Mouse (Mus musculus) midbrain, embryonic 10.5 days (tissue): Measurements from ENCODE around the gene Cd300lg. TPM values are rescaled to one million over a fixed set of nuclear protein-coding genes. Genes with fewer than 3 reads are reported as not detected.
A peak's percentile ranks its signal among the peaks of the same experiment; 100 is the strongest.

Experiments
- DNase-seq: peaks from one replicate; pipeline ENCODE4 v3.0.0-alpha.2; 2017; ENCODE audit warnings: low spot score
- H3K27ac ChIP-seq: fragments of 300-500 bp; sonication (generic); replicated peaks from 2 replicates; pipeline ENCODE4 v1.5.1; 2016; ENCODE audit warnings: mild to moderate bottlenecking
- H3K27me3 ChIP-seq: fragments of 300-500 bp; sonication (generic); 2 replicates; pipeline ENCODE4 v1.6.1; 2016; ENCODE audit warnings: low read depth, mild to moderate bottlenecking; ENCODE audit not compliant: poor library complexity, severe bottlenecking
- H3K36me3 ChIP-seq: fragments of 300-500 bp; sonication (generic); 2 replicates; pipeline ENCODE4 v1.6.1; 2016; ENCODE audit warnings: mild to moderate bottlenecking, moderate library complexity
- H3K4me1 ChIP-seq: fragments of 300-500 bp; sonication (generic); 2 replicates; pipeline ENCODE4 v1.6.1; 2016
- H3K4me3 ChIP-seq: fragments of 300-500 bp; sonication (generic); 2 replicates; pipeline ENCODE4 v1.5.1; 2016; ENCODE audit warnings: mild to moderate bottlenecking, moderate library complexity
- H3K9me3 ChIP-seq: fragments of 300-500 bp; sonication (generic); replicated peaks from 2 replicates; pipeline ENCODE4 v1.6.1; 2016; ENCODE audit warnings: mild to moderate bottlenecking
- WGBS: fragments of 180-500 bp; shearing (Covaris S2); methylation state at CpG from one replicate; pipeline ENCODE4 v1.1.7; 2016; 5-methylcytosine and 5-hydroxymethylcytosine counted together
- polyA plus RNA-seq: library from polyadenylated mRNA; unstranded; fragments of >200 nt; fragmentation: Nextera tagmentation; extraction: Ambion mirVana; gene quantifications from 2 replicates; pipeline ENCODE4 v1.2.1, GENCODE M21; 2016

The Cd300lg gene
- polyA plus RNA-seq, 1 experiment from 2014 or later, result 0.20 TPM

DNA sequence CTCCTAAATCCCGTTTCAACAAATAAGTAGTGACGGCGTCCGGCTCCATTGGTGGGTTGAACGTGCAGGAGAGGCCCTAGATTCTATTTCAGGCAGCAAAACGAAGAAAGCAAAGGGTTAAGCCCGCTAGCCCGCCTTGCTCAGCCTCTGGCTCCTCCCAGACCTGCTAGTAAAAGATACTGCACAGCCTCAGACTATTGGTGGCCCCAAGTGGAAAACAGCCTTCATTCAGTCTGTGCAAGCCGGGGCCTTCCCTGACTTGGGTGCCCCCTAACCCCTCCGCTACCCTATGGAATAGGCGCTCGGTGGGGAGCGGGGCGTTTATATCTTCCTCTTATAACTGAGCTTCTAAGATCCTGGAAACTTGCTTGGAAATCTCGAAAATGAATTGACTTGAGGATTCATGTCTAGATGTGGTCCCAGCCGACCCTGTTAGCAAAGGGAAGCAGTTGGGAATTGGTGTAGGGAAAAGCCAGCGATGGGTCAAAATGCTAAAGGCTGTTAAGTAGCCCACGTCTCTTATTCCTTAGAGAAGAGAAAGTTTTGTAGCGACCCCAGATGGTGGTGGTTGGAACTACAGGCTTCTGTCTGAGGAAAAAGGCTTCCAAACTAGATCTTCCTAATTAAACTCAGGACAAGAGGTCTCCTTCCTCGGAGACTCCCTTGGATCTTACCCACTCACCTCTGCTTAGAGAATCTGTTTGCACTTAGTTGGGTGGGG lies 47.9 kb downstream of the Cd300lg start:
- WGBS, result under 1% methylated on average over 20 of the region's 20 CpGs
- peaks cover 9% of the 10 kb centered on the region for H3K36me3 ChIP-seq
- peaks cover 57% of the 10 kb centered on the region for H3K4me1 ChIP-seq
- peak overlapping the region; percentile 69 for H3K4me3 ChIP-seq
- peak; percentile 84 for DNase-seq
- no peaks in the 10 kb centered on the region for H3K9me3 ChIP-seq
- 0 out of 2 replicates have a peak, but pooled peaks cover 4% of the 10 kb centered on the region for H3K27me3 ChIP-seq
- H3K27ac ChIP-seq, result peak overlapping the region; percentile 96

DNA sequence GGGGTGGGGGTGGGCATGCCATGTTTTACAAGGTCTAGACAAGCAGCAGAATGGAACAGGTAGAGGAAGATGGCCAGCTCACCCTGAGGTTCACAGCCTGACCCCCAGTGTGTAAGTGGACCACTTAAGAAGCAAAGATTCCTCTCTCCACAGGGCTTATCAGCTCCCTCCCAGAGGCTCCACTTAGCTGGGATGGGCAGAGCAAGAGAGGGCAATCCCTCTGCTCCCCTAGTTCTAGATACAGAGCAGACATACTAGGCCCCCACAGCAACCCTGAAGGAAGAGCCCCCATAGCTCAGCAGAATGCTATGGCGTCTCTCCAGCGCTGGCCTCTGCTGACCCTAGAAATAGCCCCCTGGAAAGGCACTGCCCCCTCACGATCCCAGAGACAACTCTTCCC lies 54.4 kb downstream of the Cd300lg start:
- Histone ChIP-seq H3K27ac (0 out of 2 replicates have a peak overlapping the region, but pooled peaks have one; percentile 83), H3K4me1 (peaks cover 27% of the 10 kb centered on the region), H3K27me3 (peaks cover 44% of the 10 kb centered on the region), H3K4me3 (no peak overlapping the region), H3K9me3 (no peaks in the 10 kb centered on the region), H3K36me3 (no peaks in the 10 kb centered on the region)
- 76% methylated on average over 3 of the region's 3 CpGs for WGBS
- no peak for DNase-seq

DNA sequence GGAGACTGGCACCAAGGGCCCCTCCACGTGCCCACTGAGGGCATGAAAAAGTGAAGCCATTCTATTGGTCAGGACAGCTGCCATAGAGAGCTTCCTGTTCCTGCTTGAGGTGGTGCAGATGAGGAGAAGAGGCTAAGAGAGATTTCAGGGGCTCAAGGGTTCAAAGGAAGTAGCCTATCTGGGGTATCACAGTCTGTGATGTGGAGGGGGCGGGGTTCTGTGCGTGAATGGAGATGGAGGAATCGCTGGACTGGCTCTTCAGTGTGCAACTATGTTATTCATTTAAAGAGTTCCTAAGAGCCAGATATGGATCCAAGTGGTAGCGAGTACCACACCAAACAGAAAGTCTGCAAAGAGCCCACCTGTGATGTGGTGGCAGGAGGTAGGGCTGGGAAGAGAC lies 55.1 kb downstream of the Cd300lg start:
- H3K4me3 ChIP-seq, result peak overlapping the region; percentile 49
- H3K36me3 ChIP-seq, result no peaks in the 10 kb centered on the region
- no peaks in the 10 kb centered on the region for H3K9me3 ChIP-seq
- H3K4me1 ChIP-seq, result peaks cover 27% of the 10 kb centered on the region
- H3K27me3 ChIP-seq, result peaks cover 50% of the 10 kb centered on the region
- WGBS, result 76% methylated on average over 5 of the region's 5 CpGs
- no peak for DNase-seq
- peak overlapping the region; percentile 83 for H3K27ac ChIP-seq

DNA sequence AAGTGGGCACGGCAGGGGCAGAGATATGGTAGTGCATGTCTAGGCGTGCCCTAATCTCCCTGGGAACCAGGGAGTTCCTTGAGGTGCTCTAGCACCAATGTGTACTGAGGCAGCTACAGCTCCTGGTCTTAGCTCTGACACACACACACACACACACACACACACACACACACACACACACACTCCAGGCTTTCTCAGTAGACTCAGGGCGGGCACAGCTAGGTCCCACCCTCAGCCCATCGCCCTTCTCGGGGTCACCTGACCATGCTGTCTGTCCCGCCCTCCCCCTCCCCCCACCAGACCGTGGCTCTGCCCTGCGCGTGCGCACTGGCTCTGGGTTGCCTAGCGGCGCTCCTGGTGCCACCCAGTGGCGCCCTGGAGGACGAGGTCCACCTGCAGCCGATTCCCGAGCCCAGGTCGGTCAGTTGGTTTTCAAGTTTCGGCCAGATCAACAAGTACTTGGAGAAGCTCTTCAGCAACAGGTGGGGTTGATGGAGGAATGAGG lies 55.6 kb downstream of the Cd300lg start:
- Histone ChIP-seq H3K27ac (peak overlapping the region; percentile 83), H3K27me3 (peaks cover 53% of the 10 kb centered on the region), H3K36me3 (no peaks in the 10 kb centered on the region), H3K4me3 (peak overlapping the region; percentile 49), H3K4me1 (peaks cover 32% of the 10 kb centered on the region), H3K9me3 (no peaks in the 10 kb centered on the region)
- DNase-seq, result peak; percentile 92
- 9% methylated on average over 18 of the region's 18 CpGs for WGBS

DNA sequence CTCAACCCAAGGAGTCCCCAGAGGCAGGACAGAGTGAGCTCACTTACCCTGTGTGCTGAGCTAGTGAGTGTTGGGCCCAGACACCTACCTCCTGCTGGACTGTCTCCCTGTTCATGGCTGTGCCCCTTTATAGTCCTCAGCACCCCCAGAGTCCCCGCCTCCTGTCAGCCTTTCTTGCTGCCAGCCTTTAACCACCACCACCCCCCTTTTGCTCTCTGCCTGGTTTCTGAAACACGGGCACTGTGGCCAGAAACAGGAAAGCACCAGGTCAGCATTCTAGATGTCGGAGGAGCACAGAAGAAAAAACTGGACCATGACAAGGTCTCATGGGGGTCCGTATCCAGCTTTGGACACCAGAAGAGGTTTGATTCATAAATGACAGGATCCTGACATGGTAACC lies 59.9 kb downstream of the Cd300lg start, which contains the start of gene Ppy:
Ppy (minus strand) TSS at position 101 of the 400 bp plus-strand sequence.
- H3K27ac ChIP-seq, result no peak within 1 kb of the TSS
- 91% methylated on average over 4 of the region's 4 CpGs for WGBS
- peaks cover 32% of the 10 kb centered on the region for H3K4me1 ChIP-seq
- no peaks in the 10 kb centered on the region for H3K9me3 ChIP-seq
- H3K36me3 ChIP-seq, result no peaks in the 10 kb centered on the region
- peaks cover 87% of the 10 kb centered on the region for H3K27me3 ChIP-seq
- H3K4me3 ChIP-seq, result no peak within 1 kb of the TSS
- DNase-seq, result no peak

DNA sequence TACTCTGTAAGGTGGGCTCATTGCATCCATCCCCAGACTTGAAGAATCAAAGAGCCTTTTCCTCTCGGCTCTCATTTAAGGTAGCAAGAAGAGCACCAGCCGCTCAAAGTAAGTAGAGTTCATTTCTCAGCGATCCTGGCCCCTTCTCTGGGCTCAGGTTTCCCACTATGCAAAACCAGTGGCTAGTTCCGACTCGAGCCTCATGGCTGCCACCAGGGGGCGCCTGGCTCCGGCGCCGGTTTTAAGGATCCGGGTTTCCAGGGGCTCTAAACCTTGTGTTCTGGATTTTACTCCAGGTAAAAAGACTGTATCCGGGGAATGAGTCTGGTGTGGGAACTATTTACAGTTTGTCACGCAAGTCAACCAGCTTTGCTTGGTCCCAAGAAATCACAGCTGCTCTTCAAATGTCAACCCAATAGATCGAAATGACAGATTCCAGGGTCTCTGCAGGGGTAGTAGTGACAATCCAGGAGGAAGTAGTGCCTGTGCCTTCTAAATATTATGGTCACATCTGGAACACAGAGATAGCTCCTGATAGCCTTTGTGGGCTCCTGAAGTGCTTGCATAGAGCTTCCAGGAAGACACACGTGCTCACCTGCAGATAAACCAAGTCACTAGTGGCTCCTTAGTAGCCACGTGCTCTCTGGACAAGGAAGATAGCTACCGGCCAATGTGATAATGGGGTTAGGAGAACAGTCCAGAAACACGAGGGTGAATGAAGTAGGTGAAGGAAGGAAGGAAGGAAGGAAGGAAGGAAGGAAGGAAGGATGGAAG lies 61.4 kb downstream of the Cd300lg start:
- H3K36me3 ChIP-seq, result no peaks in the 10 kb centered on the region
- 22% methylated on average over 17 of the region's 17 CpGs for WGBS
- DNase-seq, result peak; percentile 80
- H3K4me3 ChIP-seq, result no peak overlapping the region
- no peak overlapping the region for H3K27ac ChIP-seq
- H3K9me3 ChIP-seq, result no peaks in the 10 kb centered on the region
- H3K27me3 ChIP-seq, result peaks cover 97% of the 10 kb centered on the region
- peaks cover 27% of the 10 kb centered on the region for H3K4me1 ChIP-seq

Other genes starting within 250 kb of the Cd300lg start
- gene Meox1, start 147.1 kb upstream of the Cd300lg start, polyA plus RNA-seq, result 0.11 and 0.30 TPM in 2 replicates
- 0.25 and 0.26 TPM in 2 replicates for gene Sost, start 74.5 kb upstream of the Cd300lg start, polyA plus RNA-seq
- gene Cfap97d1, start 57.2 kb upstream of the Cd300lg start, polyA plus RNA-seq, result not detected in 2 replicates
- gene Dusp3, start 54.5 kb upstream of the Cd300lg start, polyA plus RNA-seq, result 12.2 and 13.1 TPM in 2 replicates
- 13.3 and 16.9 TPM in 2 replicates for gene Mpp3, start 13.0 kb upstream of the Cd300lg start, polyA plus RNA-seq
- 15.5 and 18.7 TPM in 2 replicates for gene Mpp2, start 47.0 kb downstream of the Cd300lg start, polyA plus RNA-seq
- gene Ppy, start 59.8 kb downstream of the Cd300lg start, polyA plus RNA-seq, result not detected in 2 replicates
- gene Pyy, start 66.3 kb downstream of the Cd300lg start, polyA plus RNA-seq, result not detected in 2 replicates
- 0.10 TPM in 1 of 2 replicates, not detected in the other for gene Nags, start 104.0 kb downstream of the Cd300lg start, polyA plus RNA-seq
- gene Tmem101, start 114.9 kb downstream of the Cd300lg start, polyA plus RNA-seq, result 40.4 and 42.3 TPM in 2 replicates
- gene Lsm12, start 143.8 kb downstream of the Cd300lg start, polyA plus RNA-seq, result 141 and 144 TPM in 2 replicates
- 39.1 and 41.5 TPM in 2 replicates for gene G6pc3, start 148.1 kb downstream of the Cd300lg start, polyA plus RNA-seq
- gene Hdac5, start 188.7 kb downstream of the Cd300lg start, polyA plus RNA-seq, result 57.3 and 68.9 TPM in 2 replicates
- gene BC030867, start 207.4 kb downstream of the Cd300lg start, polyA plus RNA-seq, result 25.8 and 27.3 TPM in 2 replicates
- gene Asb16, start 227.2 kb downstream of the Cd300lg start, polyA plus RNA-seq, result 0.05 TPM in 1 of 2 replicates, not detected in the other
- gene Tmub2, start 243.4 kb downstream of the Cd300lg start, polyA plus RNA-seq, result 51.3 and 60.5 TPM in 2 replicates